Mouse (Mus musculus) kidney, postnatal 36 days (tissue): ENCODE data around the gene Prss48.

Experiments used
- DNase-seq, 2 experiments: peaks; one replicate each; pipeline ENCODE4 v3.0.0; 2021 to 2022; ENCODE audit warnings: mixed read lengths in 2 of 2

Prss48 gene

GRCm38 (mm10) chr3:86002423-86002822 is at the start of gene Prss48:
Gene Prss48, minus strand, starts transcription at chr3:86002491.
- DNase-seq, result peak in 1 of 2 experiments; percentile 37

GRCm38 (mm10) chr3:86049041-86049440 is 46.8 kb upstream of the Prss48 start:
- DNase-seq, result no peak

GRCm38 (mm10) chr3:86047686-86048408 is 45.6 kb upstream of the Prss48 start:
- no peak for DNase-seq

GRCm38 (mm10) chr3:86040286-86041201 is 38.3 kb upstream of the Prss48 start:
- peak; percentile 29 to 46 for DNase-seq

- DNase-seq, result peak; percentile 33 to 51
Measured at GRCm38 (mm10) chr3:86038648-86039047, 36.4 kb upstream of the Prss48 start.

GRCm38 (mm10) chr3:86037926-86038484 is 35.7 kb upstream of the Prss48 start:
- DNase-seq, result no peak

- DNase-seq, result no peak
Measured at GRCm38 (mm10) chr3:86033455-86034090, 31.3 kb upstream of the Prss48 start.

- no peak for DNase-seq
Measured at GRCm38 (mm10) chr3:86030566-86030965, 28.3 kb upstream of the Prss48 start.

- DNase-seq, result no peak
Measured at GRCm38 (mm10) chr3:86028658-86029375, 26.5 kb upstream of the Prss48 start.

- DNase-seq, result no peak
Measured at GRCm38 (mm10) chr3:86025341-86026137, 23.2 kb upstream of the Prss48 start.

- DNase-seq, result no peak
Measured at GRCm38 (mm10) chr3:86024065-86024795, 21.9 kb upstream of the Prss48 start.

GRCm38 (mm10) chr3:86021651-86022050 is 19.4 kb upstream of the Prss48 start:
- no peak for DNase-seq

- DNase-seq, result no peak
Measured at GRCm38 (mm10) chr3:86020921-86021650, 18.8 kb upstream of the Prss48 start.

- no peak for DNase-seq
Measured at GRCm38 (mm10) chr3:86017484-86017883, 15.2 kb upstream of the Prss48 start.

- DNase-seq, result no peak
Measured at GRCm38 (mm10) chr3:86016965-86017364, 14.7 kb upstream of the Prss48 start.

GRCm38 (mm10) chr3:86013837-86014236 is 11.5 kb upstream of the Prss48 start:
- DNase-seq, result peak in 1 of 2 experiments; percentile 22

GRCm38 (mm10) chr3:86011833-86012232 is 9.5 kb upstream of the Prss48 start:
- peak; percentile 64 to 65 for DNase-seq

- no peak for DNase-seq
Measured at GRCm38 (mm10) chr3:86011373-86011772, 9.1 kb upstream of the Prss48 start.

GRCm38 (mm10) chr3:86010618-86011017 is 8.3 kb upstream of the Prss48 start:
- DNase-seq, result peak in 1 of 2 experiments; percentile 35

GRCm38 (mm10) chr3:86004751-86005150 is 2.5 kb upstream of the Prss48 start:
- DNase-seq, result no peak
